Mouse (Mus musculus): Measurements from ENCODE around the gene Pip4k2a.

GRCm38 (mm10) chr2:18891991-18892537, 105.9 kb downstream of the Pip4k2a start:
- TF ChIP-seq POLR2A (IDR thresholded peaks at IDR 0.05; ENCODE audit: borderline replicate concordance, insufficient read depth, low read length) (no peak), CTCF (IDR thresholded peaks at IDR 0.05; ENCODE audit: borderline replicate concordance, insufficient read depth, low read depth, low read length) (no peak)
